Mouse (Mus musculus): ENCODE measurements around the gene Olfr1328. TPM values are rescaled to one million over a fixed set of nuclear protein-coding genes. Genes with fewer than 3 reads are reported as not detected.
"Not testable (repeated sequence)": the region's sequence is repeated elsewhere in the genome, so short reads cannot be mapped to it uniquely, and the experiment has no call there.

The Olfr1328 gene
- 0.04 TPM in 1 of 2 replicates, not detected in the other for polyA plus RNA-seq (2014; fragmentation: Nextera tagmentation; extraction: Ambion mirVana)

GRCm38 (mm10) chr4:118938512-118938911 is at the start of gene Olfr1328:
Gene Olfr1328 (minus strand): TSS chr4:118938612.
- H3K4me1 ChIP-seq (ENCODE audit: control insufficient read depth, insufficient read depth, low read length) = no peaks in the 10 kb centered on the region
- H3K36me3 ChIP-seq (ENCODE audit: control insufficient read depth, insufficient read depth, low read length) = no peaks in the 10 kb centered on the region
- H3K4me3 ChIP-seq (ENCODE audit: low read depth, low read length) = no peak within 1 kb of the TSS
- H3K9ac ChIP-seq (ENCODE audit: low read depth, low read length) = no peak within 1 kb of the TSS
- H3K27me3 ChIP-seq (ENCODE audit: control insufficient read depth, insufficient read depth, low read length) = no peaks in the 10 kb centered on the region
- no peak within 1 kb of the TSS for H3K27ac ChIP-seq (ENCODE audit: low read depth, low read length)
- no peaks in the 10 kb centered on the region for H3K9me3 ChIP-seq (replicated peaks; ENCODE audit: control insufficient read depth, low read length)
- ATAC-seq (replicated peaks; ENCODE audit: insufficient number of reproducible peaks, low FRiP score, low TSS enrichment) = no peak
- 67% methylated on average over 2 of the region's 2 CpGs for WGBS (ENCODE audit: insufficient replicate concordance)
- no peak within 1 kb of the TSS for H3K4me2 ChIP-seq

GRCm38 (mm10) chr4:118985291-118985690 is 46.9 kb upstream of the Olfr1328 start:
- no peaks in the 10 kb centered on the region for H3K27me3 ChIP-seq (ENCODE audit: control insufficient read depth, insufficient read depth, low read length)
- no peaks in the 10 kb centered on the region for H3K36me3 ChIP-seq (ENCODE audit: control insufficient read depth, insufficient read depth, low read length)
- no peak for ATAC-seq (replicated peaks; ENCODE audit: insufficient number of reproducible peaks, low FRiP score, low TSS enrichment)
- H3K4me2 ChIP-seq = no peak overlapping the region
- no peaks in the 10 kb centered on the region for H3K4me1 ChIP-seq (ENCODE audit: control insufficient read depth, insufficient read depth, low read length)
- no peak overlapping the region for H3K9ac ChIP-seq (ENCODE audit: low read depth, low read length)
- no peaks in the 10 kb centered on the region for H3K9me3 ChIP-seq (replicated peaks; ENCODE audit: control insufficient read depth, low read length)
- no peak overlapping the region for H3K4me3 ChIP-seq (ENCODE audit: low read depth, low read length)
- H3K27ac ChIP-seq (ENCODE audit: low read depth, low read length) = no peak overlapping the region
- 85% methylated on average over 4 of the region's 4 CpGs for WGBS (ENCODE audit: insufficient replicate concordance)

GRCm38 (mm10) chr4:118973281-118973680 is 34.9 kb upstream of the Olfr1328 start:
- 74% methylated on average over 2 of the region's 2 CpGs for WGBS (ENCODE audit: insufficient replicate concordance)
- ATAC-seq (replicated peaks; ENCODE audit: insufficient number of reproducible peaks, low FRiP score, low TSS enrichment) = no peak

GRCm38 (mm10) chr4:118967711-118968110 is 29.3 kb upstream of the Olfr1328 start:
- Histone ChIP-seq H3K4me1 (ENCODE audit: control insufficient read depth, insufficient read depth, low read length) (no peaks in the 10 kb centered on the region), H3K9ac (ENCODE audit: low read depth, low read length) (no peak overlapping the region), H3K36me3 (ENCODE audit: control insufficient read depth, insufficient read depth, low read length) (no peaks in the 10 kb centered on the region), H3K27ac (ENCODE audit: low read depth, low read length) (no peak overlapping the region), H3K27me3 (ENCODE audit: control insufficient read depth, insufficient read depth, low read length) (no peaks in the 10 kb centered on the region), H3K9me3 (replicated peaks; ENCODE audit: control insufficient read depth, low read length) (no peaks in the 10 kb centered on the region), H3K4me3 (ENCODE audit: low read depth, low read length) (no peak overlapping the region), H3K4me2 (no peak overlapping the region)
- WGBS (ENCODE audit: insufficient replicate concordance) = 81% methylated on average over 15 of the region's 15 CpGs
- no peak for ATAC-seq (replicated peaks; ENCODE audit: insufficient number of reproducible peaks, low FRiP score, low TSS enrichment)

More at GRCm38 (mm10) chr4:118973281-118973680, 34.9 kb upstream of the Olfr1328 start:
- no peak overlapping the region for H3K4me2 ChIP-seq
- H3K27me3 ChIP-seq (ENCODE audit: control insufficient read depth, insufficient read depth, low read length) = no peaks in the 10 kb centered on the region
- H3K36me3 ChIP-seq (ENCODE audit: control insufficient read depth, insufficient read depth, low read length) = no peaks in the 10 kb centered on the region
- H3K27ac ChIP-seq (ENCODE audit: low read depth, low read length) = no peak overlapping the region
- H3K9me3 ChIP-seq (replicated peaks; ENCODE audit: control insufficient read depth, low read length) = no peaks in the 10 kb centered on the region
- H3K4me3 ChIP-seq (ENCODE audit: low read depth, low read length) = no peak overlapping the region
- H3K9ac ChIP-seq (ENCODE audit: low read depth, low read length) = no peak overlapping the region
- H3K4me1 ChIP-seq (ENCODE audit: control insufficient read depth, insufficient read depth, low read length) = no peaks in the 10 kb centered on the region

GRCm38 (mm10) chr4:118961141-118961628 is 22.8 kb upstream of the Olfr1328 start, which contains the start of gene Lao1:
Gene Lao1 (plus strand): TSS chr4:118961578.
- Histone ChIP-seq H3K4me2 (no peak within 1 kb of the TSS), H3K9me3 (replicated peaks; ENCODE audit: control insufficient read depth, low read length) (no peaks in the 10 kb centered on the region), H3K27me3 (ENCODE audit: control insufficient read depth, insufficient read depth, low read length) (no peaks in the 10 kb centered on the region), H3K36me3 (ENCODE audit: control insufficient read depth, insufficient read depth, low read length) (no peaks in the 10 kb centered on the region), H3K4me1 (ENCODE audit: control insufficient read depth, insufficient read depth, low read length) (no peaks in the 10 kb centered on the region), H3K9ac (ENCODE audit: low read depth, low read length) (no peak within 1 kb of the TSS), H3K4me3 (ENCODE audit: low read depth, low read length) (no peak within 1 kb of the TSS), H3K27ac (ENCODE audit: low read depth, low read length) (no peak within 1 kb of the TSS)
- 73% methylated on average over 2 of the region's 2 CpGs for WGBS (ENCODE audit: insufficient replicate concordance)
- no peak for ATAC-seq (replicated peaks; ENCODE audit: insufficient number of reproducible peaks, low FRiP score, low TSS enrichment)

GRCm38 (mm10) chr4:118958812-118959211 is 20.4 kb upstream of the Olfr1328 start:
- H3K27me3 ChIP-seq (ENCODE audit: control insufficient read depth, insufficient read depth, low read length) = no peaks in the 10 kb centered on the region
- ATAC-seq (replicated peaks; ENCODE audit: insufficient number of reproducible peaks, low FRiP score, low TSS enrichment) = no peak
- no peaks in the 10 kb centered on the region for H3K36me3 ChIP-seq (ENCODE audit: control insufficient read depth, insufficient read depth, low read length)
- 79% methylated on average over 7 of the region's 7 CpGs for whole genome bisulfite sequencing (ENCODE audit: insufficient replicate concordance)
- no peak overlapping the region for H3K4me3 ChIP-seq (ENCODE audit: low read depth, low read length)
- H3K9ac ChIP-seq (ENCODE audit: low read depth, low read length) = no peak overlapping the region
- no peak overlapping the region for H3K4me2 ChIP-seq
- H3K27ac ChIP-seq (ENCODE audit: low read depth, low read length) = no peak overlapping the region
- H3K9me3 ChIP-seq (replicated peaks; ENCODE audit: control insufficient read depth, low read length) = no peaks in the 10 kb centered on the region
- H3K4me1 ChIP-seq (ENCODE audit: control insufficient read depth, insufficient read depth, low read length) = no peaks in the 10 kb centered on the region

GRCm38 (mm10) chr4:118931326-118931725 is 7.1 kb downstream of the Olfr1328 start:
- not testable (repeated sequence) for H3K27me3 ChIP-seq (ENCODE audit: control insufficient read depth, insufficient read depth, low read length)
- WGBS (ENCODE audit: insufficient replicate concordance) = 86% methylated on average over 3 of the region's 3 CpGs

GRCm38 (mm10) chr4:118917365-118917764 is 21.0 kb downstream of the Olfr1328 start, which contains the start of gene Olfr1329:
Gene Olfr1329 (minus strand): TSS chr4:118917465.
- not testable (repeated sequence) for H3K36me3 ChIP-seq (ENCODE audit: control insufficient read depth, insufficient read depth, low read length); H3K27ac ChIP-seq (ENCODE audit: low read depth, low read length); H3K4me1 ChIP-seq (ENCODE audit: control insufficient read depth, insufficient read depth, low read length); H3K4me2 ChIP-seq; H3K9me3 ChIP-seq (replicated peaks; ENCODE audit: control insufficient read depth, low read length); H3K4me3 ChIP-seq (ENCODE audit: low read depth, low read length); H3K9ac ChIP-seq (ENCODE audit: low read depth, low read length); H3K27me3 ChIP-seq (ENCODE audit: control insufficient read depth, insufficient read depth, low read length); ATAC-seq (replicated peaks; ENCODE audit: insufficient number of reproducible peaks, low FRiP score, low TSS enrichment)
- 56% methylated on average over 2 of the region's 2 CpGs for whole genome bisulfite sequencing (ENCODE audit: insufficient replicate concordance)

More at GRCm38 (mm10) chr4:118931326-118931725, 7.1 kb downstream of the Olfr1328 start:
- H3K4me3 ChIP-seq (ENCODE audit: low read depth, low read length); H3K9ac ChIP-seq (ENCODE audit: low read depth, low read length); H3K9me3 ChIP-seq (replicated peaks; ENCODE audit: control insufficient read depth, low read length); H3K27ac ChIP-seq (ENCODE audit: low read depth, low read length); H3K4me2 ChIP-seq; ATAC-seq (replicated peaks; ENCODE audit: insufficient number of reproducible peaks, low FRiP score, low TSS enrichment); H3K36me3 ChIP-seq (ENCODE audit: control insufficient read depth, insufficient read depth, low read length); H3K4me1 ChIP-seq (ENCODE audit: control insufficient read depth, insufficient read depth, low read length): not testable (repeated sequence)

- Histone ChIP-seq H3K4me1 (ENCODE audit: control insufficient read depth, insufficient read depth, low read length) (no peaks in the 10 kb centered on the region), H3K27ac (ENCODE audit: low read depth, low read length) (no peak overlapping the region), H3K4me3 (ENCODE audit: low read depth, low read length) (no peak overlapping the region), H3K9me3 (replicated peaks; ENCODE audit: control insufficient read depth, low read length) (no peaks in the 10 kb centered on the region), H3K36me3 (ENCODE audit: control insufficient read depth, insufficient read depth, low read length) (no peaks in the 10 kb centered on the region), H3K4me2 (no peak overlapping the region), H3K9ac (ENCODE audit: low read depth, low read length) (no peak overlapping the region), H3K27me3 (ENCODE audit: control insufficient read depth, insufficient read depth, low read length) (no peaks in the 10 kb centered on the region)
- 61% methylated on average over 2 of the region's 2 CpGs for WGBS (ENCODE audit: insufficient replicate concordance)
- ATAC-seq (replicated peaks; ENCODE audit: insufficient number of reproducible peaks, low FRiP score, low TSS enrichment) = no peak
Observed at GRCm38 (mm10) chr4:118901981-118902380, 36.4 kb downstream of the Olfr1328 start.

Data from heart, embryonic 11.5 days (tissue).